Mouse (Mus musculus): ENCODE data around the gene Has1. TPM values are rescaled to one million over a fixed set of nuclear protein-coding genes. Genes with fewer than 3 reads are reported as not detected.

Has1 gene
- total RNA-seq (2012; rRNA removed) = not detected in 2 replicates
- total RNA-seq (2014; rRNA removed) = not detected in 2 replicates
- not detected in 2 replicates for polyA plus RNA-seq (2012; ENCODE audit: insufficient read length, low read depth)

GRCm38 (mm10) chr17:17855064-17855838 lies at the start of gene Has1:
TSS of gene Has1 (minus strand) at chr17:17855205.
- Histone ChIP-seq H3K27ac (ENCODE audit: insufficient read depth, low read depth) (no peak within 1 kb of the TSS), H3K4me1 (ENCODE audit: control insufficient read depth in 1 of 2, insufficient read depth in 2 of 2) (peaks cover 0 to 2% of the 10 kb centered on the region in 2 experiments; a peak in 1 of 4 replicates), H3K9ac (ENCODE audit: insufficient read depth, low read depth) (no peak within 1 kb of the TSS), H3K9me3 (replicated peaks; ENCODE audit: low read length) (no peaks in the 10 kb centered on the region), H3K4me3 (replicated peaks in 1 of 3; ENCODE audit: low read depth in 2 of 3, low read length in 2 of 3, poor library complexity in 1 of 3) (no peak within 1 kb of the TSS), H3K36me3 (replicated peaks in 1 of 2; ENCODE audit: control insufficient read depth in 1 of 2, insufficient read depth in 1 of 2, low read length in 1 of 2) (no peaks in the 10 kb centered on the region), H3K27me3 (replicated peaks) (no peaks in the 10 kb centered on the region), H3K79me2 (replicated peaks; ENCODE audit: control insufficient read depth, extremely low read depth, insufficient read depth, poor library complexity, severe bottlenecking) (no peaks in the 10 kb centered on the region), H3K4me2 (ENCODE audit: insufficient read depth, low read depth, poor library complexity, severe bottlenecking) (no peak within 1 kb of the TSS)
- in situ Hi-C loops (cut with MboI; ENCODE audit: low pct_ligation_motif_present, low pct_unique_long_range_greater_than_20kb, low sequenced_read_pairs) (no loop called here), dilution Hi-C loops (cut with MboI; ENCODE audit: extremely low pct_ligation_motif_present, extremely low pct_unique_long_range_greater_than_20kb, low sequenced_read_pairs) (no loop called here)
- TF ChIP-seq POLR2AphosphoS2 (IDR thresholded peaks at IDR 0.05; ENCODE audit: low read depth, low read length) (no peak), ELF1 (IDR thresholded peaks at IDR 0.05; ENCODE audit: low read depth, low read length) (no peak), RAD21 (IDR thresholded peaks at IDR 0.05; ENCODE audit: low read depth, low read length) (no peak), NRF1 (IDR thresholded peaks at IDR 0.05; ENCODE audit: low read depth, low read length) (no peak), SIN3A (IDR thresholded peaks at IDR 0.05; ENCODE audit: low read length) (no peak), TBP (conservative IDR thresholded peaks at IDR 0.05; ENCODE audit: low read depth, low read length) (no peak), TCF12 (IDR thresholded peaks at IDR 0.05; ENCODE audit: low read depth, low read length) (no peak), NELFE (IDR thresholded peaks at IDR 0.05; ENCODE audit: low read depth, low read length) (no peak)
- DNase-seq (ENCODE audit: extremely low read depth) = no peak

DNA sequence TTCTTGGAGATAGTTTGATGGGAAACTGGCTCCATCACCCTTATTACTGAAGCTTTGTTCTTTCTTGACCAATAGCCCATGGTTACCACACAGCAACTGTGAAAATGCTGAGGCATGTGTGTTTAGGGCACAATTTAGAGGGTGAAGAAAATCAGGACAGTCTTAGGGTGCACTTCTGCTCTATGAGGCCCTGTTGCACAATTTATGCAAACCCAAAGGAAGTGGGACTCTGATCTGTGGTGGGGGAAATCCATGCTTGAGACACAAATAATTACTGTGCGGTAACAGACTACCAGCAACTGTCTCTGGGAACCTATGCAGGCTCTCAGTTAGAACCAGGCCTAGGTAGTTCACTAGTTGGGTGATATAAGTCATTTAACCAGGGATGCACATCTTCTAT lies 45.8 kb upstream of the Has1 start:
- no peak overlapping the region for H3K9ac ChIP-seq (ENCODE audit: insufficient read depth, low read depth)
- H3K36me3 ChIP-seq (replicated peaks in 1 of 2; ENCODE audit: control insufficient read depth in 1 of 2, insufficient read depth in 1 of 2, low read length in 1 of 2) = no peaks in the 10 kb centered on the region
- H3K4me1 ChIP-seq (ENCODE audit: control insufficient read depth in 1 of 2, insufficient read depth in 2 of 2) = peaks cover 2 to 20% of the 10 kb centered on the region in 2 experiments; a peak in 3 of 4 replicates
- no peak overlapping the region for H3K4me3 ChIP-seq (replicated peaks in 1 of 3; ENCODE audit: low read depth in 2 of 3, low read length in 2 of 3, poor library complexity in 1 of 3)
- H3K27me3 ChIP-seq (replicated peaks) = no peaks in the 10 kb centered on the region
- H3K79me2 ChIP-seq (replicated peaks; ENCODE audit: control insufficient read depth, extremely low read depth, insufficient read depth, poor library complexity, severe bottlenecking) = no peaks in the 10 kb centered on the region
- peak; percentile 65 for DNase-seq (ENCODE audit: extremely low read depth)
- dilution Hi-C loops (cut with MboI; ENCODE audit: extremely low pct_ligation_motif_present, extremely low pct_unique_long_range_greater_than_20kb, low sequenced_read_pairs) = no loop called here
- peak; percentile 33; the same call in 1 of the 2 replicates for TF ChIP-seq IRF4 (IDR thresholded peaks at IDR 0.05; ENCODE audit: low read depth, low read length)
- 0 out of 2 replicates have a peak, but pooled peaks have one; percentile 11 for TF ChIP-seq MAFK (IDR thresholded peaks at IDR 0.05; ENCODE audit: insufficient replicate concordance, low read length)
- no peak for TF ChIP-seq HCFC1 (IDR thresholded peaks at IDR 0.05; ENCODE audit: low read depth, low read length)
- TF ChIP-seq MAX (IDR thresholded peaks at IDR 0.05; ENCODE audit: low read length) = no peak
- peak; percentile 60 for TF ChIP-seq EP300 (IDR thresholded peaks at IDR 0.05; ENCODE audit: low read length)
- no peaks in the 10 kb centered on the region for H3K9me3 ChIP-seq (replicated peaks; ENCODE audit: low read length)
- 0 out of 2 replicates have a peak overlapping the region, but pooled peaks have one; percentile 4 for H3K4me2 ChIP-seq (ENCODE audit: insufficient read depth, low read depth, poor library complexity, severe bottlenecking)
- H3K27ac ChIP-seq (ENCODE audit: insufficient read depth, low read depth) = no peak overlapping the region
- in situ Hi-C loops (cut with MboI; ENCODE audit: low pct_ligation_motif_present, low pct_unique_long_range_greater_than_20kb, low sequenced_read_pairs) = no loop called here

All from CH12.LX (cell line).